Mouse (Mus musculus) liver, postnatal 0 days (tissue): ENCODE measurements around the gene Nmnat2. TPM values are rescaled to one million over a fixed set of nuclear protein-coding genes. Genes with fewer than 3 reads are reported as not detected.

Experiments
- ATAC-seq: fragments of 200-750 bp; cut with Nextera tagmentation; 2 replicates; pipeline ENCODE4 v1.8.0; 2017; ENCODE audit warnings: mild to moderate bottlenecking, moderate library complexity
- DNase-seq: peaks from one replicate; pipeline ENCODE4 v3.0.0-alpha.2; 2016
- H3K27ac ChIP-seq: fragments of 300-500 bp; sonication (generic); 2 replicates; pipeline ENCODE4 v1.5.1; 2014; ENCODE audit warnings: antibody characterized with exemption, moderate library complexity, mild to moderate bottlenecking, low read depth
- H3K27me3 ChIP-seq: fragments of 300-500 bp; sonication (generic); 2 replicates; pipeline ENCODE4 v1.6.1; 2014; ENCODE audit warnings: low read length, control low read depth, mixed read lengths; ENCODE audit not compliant: insufficient read depth
- H3K36me3 ChIP-seq: fragments of 300-500 bp; sonication (generic); replicated peaks from 2 replicates; pipeline ENCODE4 v1.6.1; 2014; ENCODE audit warnings: mild to moderate bottlenecking, control low read depth, low read length, moderate library complexity, mixed read lengths; ENCODE audit not compliant: insufficient read depth
- H3K4me1 ChIP-seq: fragments of 300-500 bp; sonication (generic); 2 replicates; pipeline ENCODE4 v1.6.1; 2014; ENCODE audit warnings: antibody characterized with exemption, mild to moderate bottlenecking, control low read depth; ENCODE audit not compliant: insufficient read depth
- H3K4me2 ChIP-seq: fragments of 300-500 bp; sonication (generic); 2 replicates; pipeline ENCODE4 v1.6.1; 2014; ENCODE audit warnings: low read depth, mild to moderate bottlenecking, low read length, moderate library complexity, mixed read lengths
- H3K4me3 ChIP-seq: fragments of 300-500 bp; sonication (generic); 2 replicates; pipeline ENCODE4 v1.5.1; 2014; ENCODE audit warnings: low read depth, low read length
- H3K9ac ChIP-seq: fragments of 300-500 bp; sonication (generic); replicated peaks from 2 replicates; pipeline ENCODE4 v1.6.1; 2014; ENCODE audit warnings: mild to moderate bottlenecking, moderate library complexity
- H3K9me3 ChIP-seq: fragments of 300-500 bp; sonication (generic); 2 replicates; pipeline ENCODE4 v1.6.1; 2016; ENCODE audit warnings: mild to moderate bottlenecking, control low read depth, low read length, mixed read lengths
- CTCF ChIP-seq: sonication (generic); IDR thresholded peaks from 2 replicates; pipeline ENCODE4 v1.5.1; 2016; ENCODE audit warnings: antibody characterized with exemption, low read depth
- EP300 ChIP-seq: IDR thresholded peaks from 2 replicates; pipeline ENCODE4 v1.6.1; 2016; ENCODE audit warnings: antibody characterized with exemption, low read depth, mild to moderate bottlenecking
- WGBS: fragments of 180-500 bp; shearing (Covaris S2); extraction: QIAGEN DNeasy Blood & Tissue Kit; methylation state at CpG from one replicate; pipeline ENCODE4 v1.1.7; 2014; ENCODE audit not compliant: insufficient replicate concordance; 5-methylcytosine and 5-hydroxymethylcytosine counted together
- polyA plus RNA-seq: library from polyadenylated mRNA; unstranded; fragments of >200 nt; fragmentation: Nextera tagmentation; extraction: Ambion mirVana; gene quantifications from 2 replicates; pipeline ENCODE4 v1.2.1, GENCODE M21; 2015

Gene Nmnat2
- polyA plus RNA-seq, 1 experiment from 2014 or later, result 0.09 TPM

DNA sequence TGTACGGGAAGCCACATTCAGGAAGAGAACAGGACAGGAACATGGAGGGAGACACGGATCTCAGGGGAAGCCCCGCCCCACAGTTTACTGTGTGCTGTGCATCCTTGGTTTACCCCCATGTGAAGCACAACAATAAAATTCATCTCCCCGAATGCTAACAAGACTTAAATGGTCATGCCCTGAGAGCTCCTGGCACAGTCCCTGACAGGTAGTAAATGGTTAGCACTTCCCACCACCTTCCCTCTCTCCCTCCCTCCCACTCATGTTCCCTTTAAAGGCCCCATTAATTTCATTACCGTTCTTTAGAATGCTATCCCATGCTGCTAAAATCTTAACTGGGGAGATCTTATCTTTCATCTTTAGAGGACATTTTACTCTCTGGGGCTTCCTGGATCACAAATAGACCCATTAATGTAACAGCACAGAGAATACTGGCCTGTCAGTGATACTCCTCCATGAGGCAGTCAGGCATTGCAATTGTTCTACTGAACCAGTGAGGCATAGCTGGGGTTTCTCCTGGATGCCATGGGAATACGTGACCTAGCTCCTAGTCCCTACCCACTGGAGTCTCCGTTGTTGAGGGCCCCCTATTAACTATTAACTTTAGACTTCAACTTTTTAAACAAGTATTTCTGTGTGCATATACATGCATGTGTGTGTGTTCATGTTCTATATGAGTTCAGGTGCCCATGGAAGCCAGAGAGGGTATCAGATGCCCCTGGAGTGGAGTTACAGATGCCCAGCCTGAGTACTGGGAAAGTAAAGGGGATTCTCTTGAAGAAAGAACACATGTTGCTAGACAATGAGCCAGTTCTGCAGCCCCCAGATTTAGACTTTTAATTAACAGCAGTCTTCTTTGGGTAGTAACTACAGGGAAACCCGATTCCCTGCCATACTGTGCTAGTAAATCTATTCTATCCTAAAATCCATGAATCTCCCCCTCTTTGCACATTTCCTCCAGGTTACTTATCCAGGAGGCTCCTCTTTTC lies 170.8 kb downstream of the Nmnat2 start:
- ATAC-seq, result no peak

DNA sequence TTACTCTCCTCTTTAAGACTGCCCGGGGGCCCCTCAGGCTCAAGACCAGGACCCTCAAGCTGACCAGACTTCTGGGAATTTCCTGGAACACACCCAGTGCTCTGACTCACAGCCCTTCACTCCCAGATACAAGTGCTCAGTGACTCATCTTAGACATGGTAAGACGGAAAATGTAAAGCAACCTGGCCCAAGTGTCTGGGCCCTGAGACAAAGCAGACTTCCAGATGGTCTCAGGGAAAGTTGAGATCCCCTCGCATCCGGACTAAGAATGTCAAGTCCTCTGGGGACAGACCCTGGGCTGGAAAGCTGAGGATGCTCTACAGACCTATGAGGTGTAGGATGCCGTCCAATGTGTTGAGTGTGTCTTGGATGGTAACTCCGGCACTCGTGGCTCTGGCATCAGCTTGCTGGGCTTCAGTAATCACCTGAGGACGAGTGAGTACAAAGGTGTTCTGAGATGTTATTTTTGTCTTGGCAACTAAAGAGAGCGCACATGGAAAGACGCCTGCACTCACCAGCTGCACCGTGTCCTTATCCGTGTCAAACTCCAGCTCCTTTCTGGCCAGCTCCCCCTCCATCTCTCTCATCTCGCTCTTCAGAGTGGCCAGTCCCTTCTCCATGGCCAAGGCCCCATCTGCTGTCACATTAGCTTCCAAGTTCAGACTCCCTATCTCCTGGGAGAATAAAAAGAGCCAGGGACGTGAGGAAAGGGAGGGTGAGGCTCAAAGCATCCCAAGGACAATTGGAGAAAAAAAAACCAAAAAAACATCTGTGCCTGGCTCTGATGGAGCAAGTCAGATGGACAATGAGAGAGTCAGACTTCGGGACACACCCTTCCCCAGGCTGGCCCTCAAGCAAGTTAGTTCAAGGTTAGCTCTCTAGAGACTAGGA lies 171.9 kb downstream of the Nmnat2 start:
- TF ChIP-seq CTCF (no peak), EP300 (no peak)
- 70% methylated on average over 15 of the region's 15 CpGs for WGBS
- Histone ChIP-seq H3K9ac (no peak overlapping the region), H3K4me2 (no peak overlapping the region), H3K27me3 (no peaks in the 10 kb centered on the region), H3K27ac (no peak overlapping the region), H3K4me1 (no peaks in the 10 kb centered on the region), H3K4me3 (no peak overlapping the region), H3K36me3 (no peaks in the 10 kb centered on the region), H3K9me3 (no peaks in the 10 kb centered on the region)
- no peak for ATAC-seq
- no peak for DNase-seq

More for the DNA sequence above, 170.8 kb downstream of the Nmnat2 start:
- no peak for DNase-seq
- H3K9ac ChIP-seq, result no peak overlapping the region
- 68% methylated on average over 8 of the region's 8 CpGs for WGBS
- no peaks in the 10 kb centered on the region for H3K9me3 ChIP-seq
- no peak for TF ChIP-seq CTCF
- no peak for TF ChIP-seq EP300
- no peak overlapping the region for H3K4me2 ChIP-seq
- H3K36me3 ChIP-seq, result no peaks in the 10 kb centered on the region
- H3K4me1 ChIP-seq, result no peaks in the 10 kb centered on the region
- H3K4me3 ChIP-seq, result no peak overlapping the region
- no peaks in the 10 kb centered on the region for H3K27me3 ChIP-seq
- H3K27ac ChIP-seq, result no peak overlapping the region

DNA sequence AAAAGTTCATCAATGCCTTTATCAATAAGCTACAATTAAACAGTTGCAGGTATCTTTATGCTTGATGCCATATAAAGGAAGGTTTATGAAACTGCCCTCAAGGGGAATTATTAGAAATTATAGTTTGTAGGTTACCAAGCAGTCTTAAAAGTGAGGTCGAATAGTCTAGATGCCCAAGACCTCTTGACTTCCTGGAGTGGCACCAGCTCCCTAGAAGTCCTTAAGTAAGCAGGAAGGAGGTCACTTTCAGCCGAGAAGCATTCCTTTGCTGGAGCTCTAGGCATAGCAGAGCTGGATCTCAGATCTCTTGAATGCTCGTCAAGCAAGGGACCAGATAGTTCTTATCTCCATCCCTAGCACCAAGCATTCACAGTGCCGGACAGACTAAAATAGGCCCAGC lies 172.8 kb downstream of the Nmnat2 start:
- Histone ChIP-seq H3K9ac (no peak overlapping the region), H3K27me3 (no peaks in the 10 kb centered on the region), H3K9me3 (no peaks in the 10 kb centered on the region), H3K4me1 (no peaks in the 10 kb centered on the region), H3K36me3 (no peaks in the 10 kb centered on the region), H3K4me2 (no peak overlapping the region), H3K27ac (no peak overlapping the region), H3K4me3 (no peak overlapping the region)
- ATAC-seq (no peak), DNase-seq (no peak)
- no peak for TF ChIP-seq EP300
- TF ChIP-seq CTCF, result no peak
- WGBS, result 48% methylated on average over 4 of the region's 4 CpGs

DNA sequence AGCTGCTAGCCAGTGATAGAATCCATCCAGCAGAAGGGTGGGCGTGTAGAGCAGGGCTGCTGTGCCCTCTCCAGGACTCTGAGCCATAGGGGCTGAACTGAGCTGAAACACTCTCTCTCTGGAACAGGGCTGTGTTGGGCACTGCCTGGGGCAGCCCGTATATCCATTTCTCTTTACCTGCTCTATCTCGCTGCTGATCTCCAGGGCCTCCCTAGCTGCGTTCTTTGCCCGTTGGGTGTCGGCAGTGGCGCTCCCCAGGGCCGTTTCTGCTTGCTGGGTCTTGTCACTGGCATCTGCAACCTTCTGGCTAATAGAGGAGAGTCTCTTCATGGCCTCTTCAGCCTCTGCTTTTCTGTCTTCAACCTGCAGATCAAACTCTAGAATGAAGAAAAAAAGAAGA lies 174.0 kb downstream of the Nmnat2 start:
- ATAC-seq, result no peak
- H3K27me3 ChIP-seq, result no peaks in the 10 kb centered on the region
- TF ChIP-seq EP300 (no peak), CTCF (no peak)
- 48% methylated on average over 8 of the region's 8 CpGs for WGBS
- no peak overlapping the region for H3K9ac ChIP-seq
- no peak for DNase-seq
- H3K27ac ChIP-seq, result no peak overlapping the region
- no peaks in the 10 kb centered on the region for H3K36me3 ChIP-seq
- H3K4me1 ChIP-seq, result no peaks in the 10 kb centered on the region
- H3K4me2 ChIP-seq, result no peak overlapping the region
- no peaks in the 10 kb centered on the region for H3K9me3 ChIP-seq
- no peak overlapping the region for H3K4me3 ChIP-seq

DNA sequence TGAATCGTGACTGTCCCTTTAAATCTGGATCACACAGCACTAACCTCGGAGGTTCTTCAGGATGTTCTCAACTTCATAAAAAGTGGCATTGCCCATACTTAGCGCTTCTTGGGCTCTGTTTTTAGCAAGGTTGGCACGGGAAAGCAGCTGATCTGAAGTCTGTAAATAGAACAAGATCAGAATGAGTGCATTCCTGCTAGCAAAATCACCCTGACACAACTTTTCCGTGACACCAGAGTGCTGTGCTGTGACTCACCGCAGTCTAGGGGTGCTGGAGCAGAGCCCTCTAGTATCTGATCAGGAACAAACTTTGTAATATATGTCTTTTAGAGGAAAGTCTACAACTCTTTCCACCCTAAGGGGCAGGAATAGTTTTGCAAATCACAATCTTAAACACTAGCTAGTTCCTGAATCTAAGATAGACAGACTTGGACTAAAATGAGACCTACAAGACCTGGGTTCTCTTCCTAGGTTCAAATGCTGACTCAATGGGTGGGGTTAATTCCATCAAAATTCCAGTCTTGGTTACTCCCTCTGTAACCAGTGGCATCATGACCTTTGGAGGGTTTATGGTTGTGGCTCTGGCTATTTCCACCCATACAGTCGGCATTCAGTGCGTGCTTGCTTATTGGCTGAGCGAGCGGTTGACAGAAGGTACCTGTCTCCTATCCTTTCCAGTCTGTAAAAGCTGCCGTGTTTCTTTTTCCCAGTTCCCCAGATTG lies 175.4 kb downstream of the Nmnat2 start:
- Histone ChIP-seq H3K9ac (no peak overlapping the region), H3K27ac (no peak overlapping the region), H3K4me3 (no peak overlapping the region), H3K4me2 (no peak overlapping the region), H3K4me1 (no peaks in the 10 kb centered on the region), H3K27me3 (no peaks in the 10 kb centered on the region), H3K36me3 (no peaks in the 10 kb centered on the region), H3K9me3 (no peaks in the 10 kb centered on the region)
- TF ChIP-seq CTCF (no peak), EP300 (no peak)
- ATAC-seq, result no peak
- DNase-seq, result no peak
- WGBS, result 67% methylated on average over 11 of the region's 11 CpGs
